Mouse (Mus musculus): Measurements from ENCODE around the gene Tgoln1. TPM values are rescaled to one million over a fixed set of nuclear protein-coding genes. Genes with fewer than 3 reads are reported as not detected.

Gene Tgoln1
- total RNA-seq (2021): 10 to 100 TPM; 21.8 to 22.1 TPM
- long read RNA-seq, experiment 1, full-length matches to known transcripts: 9 of 21 reads
- long read RNA-seq, experiment 1, partial matches to known transcripts: 1 of 21 reads
- long read RNA-seq, experiment 1, other reads (novel, unspliced or antisense): 11 of 21 reads
- long read RNA-seq, experiment 2, full-length matches to known transcripts: 11 of 25 reads
- long read RNA-seq, experiment 2, partial matches to known transcripts: 1 of 25 reads
- long read RNA-seq, experiment 2, other reads (novel, unspliced or antisense): 13 of 25 reads

DNA sequence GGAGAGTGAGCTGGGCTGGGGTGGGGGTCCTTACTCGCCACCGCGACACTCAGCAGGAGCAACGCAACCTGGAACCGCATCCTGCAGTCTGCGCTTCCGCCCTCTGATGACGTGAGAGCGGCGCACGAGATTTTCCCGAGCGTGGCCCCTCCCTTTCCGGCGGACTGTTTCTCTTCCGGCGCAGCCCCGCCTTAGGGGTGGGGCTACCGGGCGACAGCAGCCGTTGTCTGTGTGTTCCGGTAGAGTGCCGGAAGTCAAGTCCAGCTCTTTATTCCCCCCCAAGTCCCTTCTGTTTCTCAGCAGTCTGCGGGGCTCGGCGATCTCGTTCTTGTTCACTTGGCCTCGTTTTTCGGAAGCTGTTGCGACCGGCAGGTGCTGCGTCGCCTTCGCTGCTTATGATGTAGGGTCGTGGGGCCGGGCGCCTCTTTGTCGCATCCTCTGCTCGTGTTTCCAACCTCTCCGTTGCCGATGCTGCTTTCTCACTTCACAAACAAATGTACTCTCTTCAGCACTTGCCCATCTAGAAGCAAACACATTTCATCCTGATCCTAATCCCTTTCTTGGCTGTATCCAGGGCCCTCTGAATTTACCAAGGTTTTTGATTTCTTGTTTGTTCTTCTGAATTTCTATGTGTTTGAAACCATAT, at the start of gene Tgoln1:
Gene Tgoln1, minus strand, starts transcription at position 358 of the 646 bp plus-strand sequence.
- peak; percentile 89 to 92 for DNase-seq
- intact Hi-C loops (cut with DNase I): no loop called here

GRCm38 (mm10) chr6:72664290-72664689, 47.5 kb upstream of the Tgoln1 start:
- no peak for DNase-seq
- intact Hi-C loops (cut with DNase I): no loop called here

- peak in 1 of 2 experiments; percentile 14 for DNase-seq
- intact Hi-C loops (cut with DNase I): no loop called here
These were observed 46.2 kb upstream of the Tgoln1 start for GRCm38 (mm10) chr6:72663000-72663399.

DNA sequence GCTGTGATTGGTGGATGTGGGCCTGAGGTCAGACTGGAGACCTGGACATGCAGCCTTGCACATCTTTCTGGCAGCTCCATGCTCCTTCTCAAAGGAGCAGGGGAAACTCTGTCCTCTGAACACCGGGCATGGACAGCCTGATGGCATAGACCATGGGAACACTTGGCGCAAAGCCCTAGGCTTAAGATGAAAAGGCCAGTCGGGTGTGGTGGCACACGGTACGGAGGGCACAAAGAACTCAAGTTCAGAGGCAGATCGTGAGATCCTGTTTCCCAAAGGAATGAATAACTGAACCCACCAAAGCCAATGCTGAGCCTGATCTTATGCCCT, 43.6 kb upstream of the Tgoln1 start:
- intact Hi-C loops (cut with DNase I): no loop called here

GRCm38 (mm10) chr6:72659717-72660390, 43.1 kb upstream of the Tgoln1 start:
- intact Hi-C loops (cut with DNase I): no loop called here
- DNase-seq: peak in 1 of 2 experiments; percentile 13

More for the DNA sequence above, 43.6 kb upstream of the Tgoln1 start:
- no peak for DNase-seq

DNA sequence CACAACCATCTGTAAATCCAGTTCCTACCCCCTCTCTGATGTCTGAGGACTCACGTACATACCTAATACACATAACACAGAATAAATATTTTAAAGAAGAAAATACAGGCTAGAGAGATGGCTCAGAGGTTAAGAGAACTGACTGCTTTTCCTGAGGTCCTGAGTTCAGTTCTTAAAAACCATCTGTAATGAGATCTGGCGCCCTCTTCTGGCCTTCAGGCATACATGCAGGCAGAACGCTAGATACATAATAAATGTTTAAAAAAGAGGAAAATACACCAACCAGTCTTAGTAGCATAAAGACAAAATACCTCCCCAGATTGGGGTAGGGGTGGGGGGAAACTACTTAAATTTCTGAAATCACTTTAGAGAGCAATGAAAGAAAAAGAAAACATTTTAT, 41.2 kb upstream of the Tgoln1 start:
- intact Hi-C loops (cut with DNase I): no loop called here
- no peak for DNase-seq

DNA sequence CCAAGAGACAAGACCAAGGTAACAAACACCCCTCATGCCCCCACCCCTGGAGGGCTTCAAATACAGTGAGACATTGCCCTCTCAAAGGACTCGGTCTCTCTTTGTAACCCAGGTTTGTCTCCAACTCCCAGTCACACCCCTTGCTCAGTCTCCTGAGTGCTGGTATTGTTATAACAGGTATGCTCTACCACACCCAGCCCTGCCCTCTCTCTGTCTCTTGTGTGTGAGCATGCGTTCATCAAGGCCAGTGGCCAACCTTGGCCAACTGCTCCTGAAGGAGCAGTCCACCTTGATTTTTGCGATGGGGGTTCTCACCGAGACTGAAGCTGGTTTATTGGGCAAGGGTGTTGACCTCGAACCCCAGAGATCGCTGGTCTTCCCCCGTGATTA, 39.2 kb upstream of the Tgoln1 start:
- DNase-seq: no peak
- intact Hi-C loops (cut with DNase I): no loop called here

- peak; percentile 43 to 58 for DNase-seq
- intact Hi-C loops (cut with DNase I): no loop called here
These were observed 38.7 kb upstream of the Tgoln1 start for GRCm38 (mm10) chr6:72655309-72656052.

- intact Hi-C loops (cut with DNase I): no loop called here
These were observed 37.6 kb upstream of the Tgoln1 start for GRCm38 (mm10) chr6:72654355-72654754.

DNA sequence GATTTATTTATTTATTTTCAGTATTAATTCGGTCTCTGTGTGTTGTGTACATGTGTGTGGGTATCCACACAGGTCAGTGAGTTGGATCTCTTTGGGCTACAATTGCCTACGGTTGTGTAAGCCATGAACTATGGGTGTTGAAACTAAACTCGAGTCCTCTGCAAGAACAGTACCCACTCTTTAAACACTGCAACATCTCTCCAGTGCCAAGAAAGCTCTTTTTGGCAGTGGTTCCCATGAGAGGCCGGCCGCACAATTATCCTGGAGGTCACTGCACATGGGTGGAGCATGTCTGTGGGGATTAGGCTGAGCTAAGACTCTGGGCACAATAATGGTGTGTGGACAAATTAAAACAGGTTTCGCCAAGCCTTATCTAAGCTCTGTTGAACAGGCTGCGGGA, 36.6 kb upstream of the Tgoln1 start:
- peak; percentile 22 to 62 for DNase-seq
- intact Hi-C loops (cut with DNase I): no loop called here

More at GRCm38 (mm10) chr6:72654355-72654754, 37.6 kb upstream of the Tgoln1 start:
- no peak for DNase-seq

DNA sequence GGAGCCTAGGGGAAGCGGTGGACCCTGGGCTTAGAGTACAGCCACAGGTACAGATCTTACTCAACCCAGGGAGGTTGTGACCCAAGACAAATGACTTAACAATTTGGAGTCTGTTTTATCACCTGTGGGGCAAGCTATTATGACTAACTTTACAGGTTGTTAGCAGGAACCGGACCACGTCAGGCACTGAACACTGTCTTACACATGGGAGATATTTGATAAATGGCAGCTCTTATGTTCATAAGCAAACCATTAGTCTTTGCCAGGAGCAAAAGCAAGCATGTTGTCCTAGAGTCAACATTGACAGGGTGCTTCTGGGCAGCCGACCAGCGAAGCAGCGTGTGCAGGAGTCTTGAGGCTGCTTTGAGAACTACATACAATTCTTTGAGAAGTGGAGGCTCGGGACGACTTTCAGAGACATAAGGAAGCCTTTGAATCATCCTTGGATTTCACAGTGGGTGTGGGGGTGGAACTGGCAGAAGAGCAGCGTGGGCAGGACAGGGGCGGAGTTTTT, 33.6 kb upstream of the Tgoln1 start:
- DNase-seq: no peak
- intact Hi-C loops (cut with DNase I): no loop called here

DNA sequence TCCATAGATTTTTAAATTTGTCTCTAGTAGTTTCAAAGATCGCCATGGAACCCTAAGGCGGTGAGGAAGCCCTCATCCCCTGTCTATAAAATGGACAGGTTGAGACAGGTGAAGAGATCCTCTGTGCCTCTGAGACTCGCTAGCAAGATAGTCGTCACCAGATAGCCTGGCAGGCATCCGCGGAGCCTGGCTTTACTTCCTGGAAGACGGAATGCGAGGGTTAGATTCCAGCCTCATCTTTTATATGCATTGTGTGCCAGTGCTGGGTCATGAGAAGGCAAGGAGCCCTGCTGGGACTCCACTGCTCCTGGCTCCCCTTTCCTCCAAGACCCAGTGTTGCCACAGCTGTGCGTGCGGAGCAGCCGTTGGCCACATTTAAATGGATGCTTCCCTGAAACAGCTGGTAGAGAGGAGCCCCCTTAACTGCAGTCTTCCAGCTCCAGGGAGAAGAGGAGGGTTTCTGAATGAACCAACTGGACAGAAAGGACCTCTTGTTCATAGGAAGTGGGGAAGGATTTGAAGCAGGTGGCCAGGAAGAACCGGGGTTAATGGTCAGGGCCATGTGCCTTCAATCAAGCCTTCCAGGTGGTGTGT, 31.3 kb upstream of the Tgoln1 start:
- DNase-seq: no peak
- intact Hi-C loops (cut with DNase I): no loop called here

- peak; percentile 51 to 57 for DNase-seq
- intact Hi-C loops (cut with DNase I): no loop called here
These were observed 30.6 kb upstream of the Tgoln1 start for GRCm38 (mm10) chr6:72647383-72647820.

- intact Hi-C loops (cut with DNase I): no loop called here
These were observed 28.6 kb upstream of the Tgoln1 start for GRCm38 (mm10) chr6:72645364-72645763.

GRCm38 (mm10) chr6:72644576-72644975, 27.8 kb upstream of the Tgoln1 start:
- intact Hi-C loops (cut with DNase I): no loop called here
- no peak for DNase-seq

More at GRCm38 (mm10) chr6:72645364-72645763, 28.6 kb upstream of the Tgoln1 start:
- no peak for DNase-seq

DNA sequence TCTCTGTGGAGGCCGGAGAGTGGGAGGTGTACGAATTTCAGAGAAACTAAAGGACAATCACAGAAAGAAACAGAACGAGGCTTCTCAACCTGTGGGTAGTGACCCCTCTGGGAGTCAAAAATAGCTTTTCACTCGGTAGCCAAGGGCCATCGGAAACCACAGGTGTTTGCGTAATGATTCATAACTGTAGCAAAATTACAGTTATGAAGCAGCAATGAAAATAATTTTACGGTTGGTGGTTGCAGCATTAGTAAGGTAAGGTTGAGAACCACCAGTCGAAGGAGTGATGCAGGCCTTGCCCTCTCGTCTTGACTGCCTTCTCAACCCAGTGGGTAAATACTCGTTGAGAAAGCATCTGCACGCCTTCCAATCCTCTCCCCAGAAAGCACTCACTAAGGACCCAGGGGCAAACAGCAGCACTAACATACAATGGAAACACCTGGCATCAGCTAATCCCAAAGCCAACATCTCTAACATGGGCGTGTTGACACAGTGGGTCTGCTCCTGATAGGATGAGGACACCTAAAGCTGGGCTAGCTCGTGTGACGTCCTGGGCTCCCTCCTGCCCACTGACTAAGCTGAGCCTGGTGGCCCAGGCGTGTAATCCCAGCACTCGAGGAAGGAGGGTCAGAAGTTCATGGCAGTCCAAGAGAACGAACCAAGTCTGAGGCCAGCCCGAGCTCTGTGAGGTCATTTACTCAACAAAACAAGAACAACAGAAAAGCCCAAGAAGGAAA, 24.6 kb upstream of the Tgoln1 start:
- intact Hi-C loops (cut with DNase I): no loop called here
- DNase-seq: no peak

- DNase-seq: no peak
- intact Hi-C loops (cut with DNase I): loop anchor here (5.0 to 10.0 kb wide), 3 partner anchors 115 to 588 kb away; partner anchors contain the start of gene Dnah6
These were observed 20.1 kb upstream of the Tgoln1 start for GRCm38 (mm10) chr6:72636940-72637339.

DNA sequence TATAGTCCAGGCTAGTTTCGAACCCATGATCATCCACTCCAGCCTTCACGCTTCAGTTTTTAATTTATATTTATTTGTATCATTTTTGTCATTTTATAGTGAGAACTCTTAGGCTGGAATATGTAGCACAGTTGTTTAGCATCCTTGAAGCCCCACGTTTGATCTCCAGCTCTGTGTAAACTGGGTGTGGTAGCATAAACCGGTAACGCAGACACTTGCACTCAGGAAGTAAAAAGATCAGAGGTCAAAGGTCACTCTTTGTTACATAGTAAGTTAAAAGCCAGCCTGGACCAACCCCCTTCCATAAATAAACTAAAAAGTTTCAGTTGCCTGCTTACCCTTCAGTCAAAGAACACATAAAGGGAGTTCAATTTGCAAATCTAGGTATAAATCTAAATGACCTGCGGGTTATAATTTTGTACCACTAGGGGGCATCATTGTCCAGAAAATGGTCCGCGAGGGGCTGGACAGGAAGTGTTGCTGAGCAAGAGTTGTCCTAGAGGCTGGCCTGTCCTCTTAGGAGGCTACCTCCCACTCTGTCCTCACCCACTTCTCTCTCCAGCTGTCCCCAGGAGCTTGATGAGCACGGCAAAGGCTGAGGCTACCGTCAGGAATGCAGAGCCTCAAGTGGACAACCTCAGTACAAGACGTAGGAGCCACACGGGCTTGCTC, 19.1 kb upstream of the Tgoln1 start:
- intact Hi-C loops (cut with DNase I): loop anchor here (2.0 to 10.0 kb wide), 4 partner anchors 116 to 589 kb away; partner anchors contain the start of genes Dnah6 and Tcf7l1
- DNase-seq: peak; percentile 37 to 46

DNA sequence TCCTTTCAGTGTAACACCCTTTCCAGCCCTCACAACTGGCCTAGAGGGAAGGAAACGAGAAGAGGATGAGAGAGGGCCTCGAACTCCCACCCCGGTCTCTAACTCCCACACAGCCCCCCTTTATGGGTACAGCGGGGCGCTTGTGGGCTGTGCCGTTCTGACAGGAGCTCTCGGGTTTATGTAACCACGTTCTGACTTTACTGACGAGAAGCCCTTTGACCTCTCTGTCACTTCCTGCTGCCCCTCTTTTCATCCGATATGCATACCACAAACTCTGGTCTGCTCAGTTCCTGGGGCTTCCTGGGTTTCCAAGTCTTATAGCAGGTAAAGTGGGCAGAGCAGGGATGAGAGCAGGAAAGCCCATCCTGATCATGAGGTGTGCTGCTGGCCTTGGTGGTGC, 17.5 kb upstream of the Tgoln1 start:
- intact Hi-C loops (cut with DNase I): loop anchor here (2.0 to 10.0 kb wide), 3 partner anchors 33 to 590 kb away; partner anchors contain the start of genes Dnah6 and Tcf7l1
- no peak for DNase-seq

Data from gastrocnemius, postnatal 36 days (tissue).